Mouse (Mus musculus) intestine, postnatal 0 days (tissue): ENCODE data around the gene Egfl8. TPM values are rescaled to one million over a fixed set of nuclear protein-coding genes. Genes with fewer than 3 reads are reported as not detected.

Source experiments
- ATAC-seq: fragments of 200-750 bp; cut with Nextera tagmentation; 2 replicates; pipeline ENCODE4 v1.8.0; 2017; ENCODE audit warnings: mild to moderate bottlenecking, moderate TSS enrichment, moderate library complexity
- H3K27ac ChIP-seq: fragments of 300-500 bp; sonication (generic); 2 replicates; pipeline ENCODE4 v1.5.1; 2014; ENCODE audit warnings: mild to moderate bottlenecking, low read depth, low read length, moderate library complexity
- H3K27me3 ChIP-seq: fragments of 300-500 bp; sonication (generic); replicated peaks from 2 replicates; pipeline ENCODE4 v1.6.1; 2014; ENCODE audit warnings: low read length, mixed read lengths; ENCODE audit not compliant: control insufficient read depth, insufficient read depth
- H3K36me3 ChIP-seq: fragments of 300-500 bp; sonication (generic); 2 replicates; pipeline ENCODE4 v1.6.1; 2014; ENCODE audit warnings: mild to moderate bottlenecking, moderate library complexity; ENCODE audit not compliant: control insufficient read depth, insufficient read depth
- H3K4me1 ChIP-seq: fragments of 300-500 bp; sonication (generic); replicated peaks from 2 replicates; pipeline ENCODE4 v1.6.1; 2014; ENCODE audit warnings: antibody characterized with exemption, low read length, mixed read lengths; ENCODE audit not compliant: control insufficient read depth, insufficient read depth
- H3K4me2 ChIP-seq: fragments of 300-500 bp; sonication (generic); replicated peaks from 2 replicates; pipeline ENCODE4 v1.6.1; 2014; ENCODE audit warnings: low read depth, mild to moderate bottlenecking, moderate library complexity
- H3K4me3 ChIP-seq: fragments of 300-500 bp; sonication (generic); 2 replicates; pipeline ENCODE4 v1.5.1; 2014; ENCODE audit warnings: low read depth, low read length
- H3K9ac ChIP-seq: fragments of 300-500 bp; sonication (generic); 2 replicates; pipeline ENCODE4 v1.6.1; 2014; ENCODE audit warnings: mild to moderate bottlenecking, low read depth, low read length
- H3K9me3 ChIP-seq: fragments of 300-500 bp; sonication (generic); 2 replicates; pipeline ENCODE4 v1.6.1; 2016; ENCODE audit warnings: mixed run types; ENCODE audit not compliant: control insufficient read depth
- CTCF ChIP-seq: sonication (generic); IDR thresholded peaks from 2 replicates; pipeline ENCODE4 v1.5.1; 2016; ENCODE audit warnings: low read depth, mild to moderate bottlenecking, control low read depth, antibody characterized with exemption, moderate library complexity
- WGBS: fragments of 180-500 bp; shearing (Covaris S2); extraction: QIAGEN DNeasy Blood & Tissue Kit; methylation state at CpG from one replicate; pipeline ENCODE4 v1.1.7; 2014; 5-methylcytosine and 5-hydroxymethylcytosine counted together
- polyA plus RNA-seq: library from polyadenylated mRNA; unstranded; fragments of >200 nt; fragmentation: Nextera tagmentation; extraction: Ambion mirVana; gene quantifications from 2 replicates; pipeline ENCODE4 v1.2.1, GENCODE M21; 2015

Egfl8 gene
- polyA plus RNA-seq, 1 experiment from 2014 or later = 2.5 TPM

DNA sequence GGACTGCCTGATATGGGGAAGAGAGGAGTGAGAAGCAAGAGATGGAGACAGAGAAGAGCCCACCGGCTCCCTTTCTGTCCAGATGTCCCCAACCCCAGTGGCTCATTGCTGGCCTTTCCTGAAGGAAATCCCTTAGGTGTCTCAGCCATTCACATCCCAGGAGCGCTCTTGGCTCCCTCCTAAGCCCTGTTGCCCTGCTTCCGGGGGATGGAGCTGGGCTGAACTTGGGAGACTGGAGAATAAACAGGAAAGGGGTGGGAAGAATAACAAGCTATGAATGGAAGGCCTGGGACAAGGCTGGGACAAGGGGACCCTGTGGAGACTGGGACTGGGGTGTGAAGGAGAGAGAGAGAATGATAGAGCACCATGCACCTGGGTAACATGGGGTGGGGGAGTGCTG lies 51.0 kb downstream of the Egfl8 start:
- H3K4me3 ChIP-seq = no peak overlapping the region; the same call in 1 of the 2 replicates
- peak overlapping the region; percentile 58 for H3K27ac ChIP-seq
- H3K36me3 ChIP-seq = no peaks in the 10 kb centered on the region; the same call in 1 of the 2 replicates
- H3K4me1 ChIP-seq = no peaks in the 10 kb centered on the region
- peak overlapping the region; percentile 40 for H3K4me2 ChIP-seq
- WGBS = 44% methylated on average over 3 of the region's 3 CpGs
- no peak overlapping the region for H3K9ac ChIP-seq
- no peak for TF ChIP-seq CTCF
- H3K27me3 ChIP-seq = no peaks in the 10 kb centered on the region
- no peak for ATAC-seq
- H3K9me3 ChIP-seq = no peaks in the 10 kb centered on the region

DNA sequence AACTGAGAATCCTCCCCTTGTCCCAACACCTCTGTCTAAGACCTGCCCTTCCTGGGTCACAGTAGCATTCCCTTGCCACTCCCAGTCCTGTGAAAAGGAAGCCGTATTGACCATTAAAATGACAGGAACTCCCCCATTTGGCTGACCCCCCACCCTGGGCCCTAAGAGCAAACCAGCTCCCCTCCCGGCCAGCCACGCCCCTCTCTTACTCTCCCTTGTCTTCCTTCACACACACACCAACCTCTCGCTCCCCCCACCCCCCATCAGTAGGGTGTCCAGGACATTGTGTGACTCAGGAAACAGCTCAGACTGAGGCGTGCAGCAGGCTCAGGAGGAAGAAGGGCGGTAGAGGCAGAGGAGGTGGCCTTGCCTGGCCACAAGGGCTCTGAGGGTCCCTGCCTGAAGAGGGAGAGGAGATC lies 51.8 kb downstream of the Egfl8 start, which contains the start of gene Notch4:
Gene Notch4 (plus strand): TSS at position 266 of the 419 bp plus-strand sequence.
- H3K36me3 ChIP-seq = no peaks in the 10 kb centered on the region; the same call in 1 of the 2 replicates
- H3K4me3 ChIP-seq = no peak within 1 kb of the TSS; the same call in 1 of the 2 replicates
- no peaks in the 10 kb centered on the region for H3K4me1 ChIP-seq
- no peaks in the 10 kb centered on the region for H3K9me3 ChIP-seq
- WGBS = 9% methylated on average over 6 of the region's 6 CpGs
- peak within 1 kb of the TSS; percentile 58 for H3K27ac ChIP-seq
- H3K4me2 ChIP-seq = peak within 1 kb of the TSS; percentile 40
- no peak within 1 kb of the TSS for H3K9ac ChIP-seq
- peak; percentile 28; the same call in 1 of the 2 replicates for ATAC-seq
- no peak for TF ChIP-seq CTCF
- H3K27me3 ChIP-seq = no peaks in the 10 kb centered on the region

- no peak for ATAC-seq
- Histone ChIP-seq H3K27ac (no peak overlapping the region), H3K9ac (no peak overlapping the region), H3K9me3 (no peaks in the 10 kb centered on the region), H3K4me2 (no peak overlapping the region), H3K36me3 (no peaks in the 10 kb centered on the region; the same call in 1 of the 2 replicates), H3K4me3 (no peak overlapping the region), H3K27me3 (no peaks in the 10 kb centered on the region), H3K4me1 (no peaks in the 10 kb centered on the region)
- TF ChIP-seq CTCF = no peak
- 76% methylated on average over 11 of the region's 11 CpGs for WGBS
These were observed 52.4 kb downstream of the Egfl8 start for GRCm38 (mm10) chr17:34563354-34563753.

Other genes with a start within 250 kb of the Egfl8 start
- 114 and 119 TPM in 2 replicates for gene Btnl1, start 238.8 kb downstream of the Egfl8 start, polyA plus RNA-seq
- 1.6 and 1.7 TPM in 2 replicates for gene BC051142, start 217.2 kb downstream of the Egfl8 start, polyA plus RNA-seq
- 20.2 and 25.1 TPM in 2 replicates for gene Btnl4, start 138.7 kb downstream of the Egfl8 start, polyA plus RNA-seq
- gene Btnl6, start 98.6 kb downstream of the Egfl8 start, polyA plus RNA-seq = 85.8 and 97.6 TPM in 2 replicates
- 1.4 and 3.2 TPM in 2 replicates for gene Notch4, start 51.7 kb downstream of the Egfl8 start, polyA plus RNA-seq
- 8.6 and 10.6 TPM in 2 replicates for gene Gpsm3, start 26.2 kb downstream of the Egfl8 start, polyA plus RNA-seq
- 6.1 and 6.5 TPM in 2 replicates for gene Pbx2, start 24.7 kb downstream of the Egfl8 start, polyA plus RNA-seq
- gene Ager, start 18.1 kb downstream of the Egfl8 start, polyA plus RNA-seq = 1.3 and 1.5 TPM in 2 replicates
- 123 and 135 TPM in 2 replicates for gene Rnf5, start 12.3 kb downstream of the Egfl8 start, polyA plus RNA-seq
- 53.2 and 55.6 TPM in 2 replicates for gene Agpat1, start 11.7 kb downstream of the Egfl8 start, polyA plus RNA-seq
- 17.2 and 18.0 TPM in 2 replicates for gene Ppt2, start 12.5 kb upstream of the Egfl8 start, polyA plus RNA-seq
- gene Prrt1, start 13.6 kb upstream of the Egfl8 start, polyA plus RNA-seq = 0.27 and 0.47 TPM in 2 replicates
- 8.8 and 9.2 TPM in 2 replicates for gene Fkbpl, start 28.8 kb upstream of the Egfl8 start, polyA plus RNA-seq
- gene Atf6b, start 31.2 kb upstream of the Egfl8 start, polyA plus RNA-seq = 22.9 and 23.1 TPM in 2 replicates
- 1.4 and 1.9 TPM in 2 replicates for gene Tnxb, start 54.6 kb upstream of the Egfl8 start, polyA plus RNA-seq
- gene C4b, start 127.9 kb upstream of the Egfl8 start, polyA plus RNA-seq = 1.2 and 1.6 TPM in 2 replicates
- gene Cyp21a1, start 188.6 kb upstream of the Egfl8 start, polyA plus RNA-seq = 0.18 and 0.25 TPM in 2 replicates
- gene Stk19, start 221.0 kb upstream of the Egfl8 start, polyA plus RNA-seq = 29.1 and 34.0 TPM in 2 replicates
- gene Dxo, start 221.0 kb upstream of the Egfl8 start, polyA plus RNA-seq = 42.5 and 44.2 TPM in 2 replicates
- 18.3 and 20.8 TPM in 2 replicates for gene Skiv2l, start 234.2 kb upstream of the Egfl8 start, polyA plus RNA-seq
- gene Nelfe, start 234.4 kb upstream of the Egfl8 start, polyA plus RNA-seq = 55.7 and 57.8 TPM in 2 replicates
- 84.8 and 94.9 TPM in 2 replicates for gene Cfb, start 246.5 kb upstream of the Egfl8 start, polyA plus RNA-seq